Mouse (Mus musculus) MEL (cell line): ENCODE results near the gene Hectd1.

Source experiments
- CTCF ChIP-seq, 3 experiments: IDR thresholded peaks in 2 of 3; conservative IDR thresholded peaks in 1 of 3; 2 replicates each; pipeline ENCODE4 v1.5.1; 2011 to 2012; ENCODE audit warnings: low read length in 3 of 3, low read depth in 2 of 3, mild to moderate bottlenecking in 2 of 3, improper control_type of control experiment in 1 of 3, inconsistent platforms in 1 of 3, mixed read lengths in 1 of 3, moderate library complexity in 1 of 3; ENCODE audit not compliant: control insufficient read depth in 1 of 3, insufficient read depth in 1 of 3, poor library complexity in 1 of 3, severe bottlenecking in 1 of 3
- EP300 ChIP-seq, 2 experiments: IDR thresholded peaks; 2 replicates each; pipeline ENCODE4 v1.6.1; 2011; ENCODE audit warnings: improper control_type of control experiment in 2 of 2, low read length in 2 of 2, low read depth in 1 of 2, mild to moderate bottlenecking in 1 of 2
- MAFK ChIP-seq: IDR thresholded peaks from 2 replicates; pipeline ENCODE4 v1.6.1; 2011; ENCODE audit warnings: low read depth, mild to moderate bottlenecking, low read length, improper control_type of control experiment, borderline replicate concordance
- NELFE ChIP-seq: IDR thresholded peaks from 2 replicates; pipeline ENCODE4 v1.6.1; 2011; ENCODE audit warnings: low read depth, low read length, improper control_type of control experiment
- ZC3H11A ChIP-seq: IDR thresholded peaks from 2 replicates; pipeline ENCODE4 v1.6.1; 2012; ENCODE audit warnings: low read depth, mild to moderate bottlenecking, inconsistent platforms, low read length, improper control_type of control experiment
- ZMIZ1 ChIP-seq: IDR thresholded peaks from 2 replicates; pipeline ENCODE4 v1.6.1; 2012; ENCODE audit warnings: low read depth, mild to moderate bottlenecking, inconsistent platforms, low read length, improper control_type of control experiment, moderate library complexity

DNA sequence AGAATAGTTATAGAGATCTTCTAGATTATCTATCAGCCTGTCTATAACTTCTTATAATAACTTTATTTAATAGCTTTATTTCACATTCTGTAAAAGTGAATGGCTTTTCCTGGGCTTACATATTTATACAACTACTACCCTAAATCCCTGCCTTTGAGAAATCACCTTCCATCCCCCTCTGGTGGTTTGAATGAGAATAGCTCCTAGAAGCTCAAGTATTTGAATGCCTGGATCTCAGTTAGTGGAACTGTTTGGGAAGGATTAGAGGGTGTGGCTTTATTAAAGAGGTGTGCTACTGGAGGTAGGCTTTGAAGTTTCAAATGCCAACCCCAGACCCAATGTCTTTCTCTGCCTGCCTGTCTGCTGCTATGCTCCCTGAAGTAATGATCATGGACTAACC is 127.6 kb downstream of the Hectd1 start:
- TF ChIP-seq CTCF (IDR thresholded peaks at IDR 0.05 in 2 of 3, conservative IDR thresholded peaks at IDR 0.05 in 1 of 3; ENCODE audit: control insufficient read depth in 1 of 3, insufficient read depth in 1 of 3, low read depth in 2 of 3, low read length in 3 of 3, poor library complexity in 1 of 3, severe bottlenecking in 1 of 3) (peak in 1 of 3 experiments; percentile 18; a peak in 2 of 6 replicates), MAFK (no peak), ZMIZ1 (no peak), EP300 (IDR thresholded peaks at IDR 0.05; ENCODE audit: low read depth in 1 of 2, low read length in 2 of 2) (no peak), ZC3H11A (no peak), NELFE (no peak)
